Mouse (Mus musculus): ENCODE results near the gene Fau. TPM values are rescaled to one million over a fixed set of nuclear protein-coding genes. Genes with fewer than 3 reads are reported as not detected.
"Not testable (repeated sequence)": the region's sequence is repeated elsewhere in the genome, so short reads cannot be mapped to it uniquely, and the experiment has no call there.

The Fau gene
- polyA plus RNA-seq, 1 experiment: 1,267 TPM

DNA sequence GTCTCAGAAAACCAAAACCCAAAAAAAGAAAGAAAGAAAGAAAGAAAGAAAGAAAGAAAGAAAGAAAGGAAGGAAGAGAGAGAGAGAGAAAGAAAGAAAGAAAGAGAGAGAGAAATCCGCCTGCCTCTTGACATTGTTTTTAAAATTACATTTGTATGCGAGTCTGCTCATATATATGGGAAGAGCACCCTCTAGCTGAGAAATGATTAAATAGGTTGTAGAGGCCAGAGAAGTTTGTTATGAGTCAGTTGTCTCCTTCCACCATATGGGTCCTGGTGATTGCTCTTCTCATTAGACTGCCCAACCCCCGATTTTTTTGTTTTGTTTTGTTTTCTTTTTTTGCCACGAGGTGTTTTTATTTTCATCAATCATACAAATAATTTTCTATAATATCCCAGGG, 13.5 kb upstream of the Fau start:
- not testable (repeated sequence) for DNase-seq (ENCODE audit: low read depth, low spot score)

DNA sequence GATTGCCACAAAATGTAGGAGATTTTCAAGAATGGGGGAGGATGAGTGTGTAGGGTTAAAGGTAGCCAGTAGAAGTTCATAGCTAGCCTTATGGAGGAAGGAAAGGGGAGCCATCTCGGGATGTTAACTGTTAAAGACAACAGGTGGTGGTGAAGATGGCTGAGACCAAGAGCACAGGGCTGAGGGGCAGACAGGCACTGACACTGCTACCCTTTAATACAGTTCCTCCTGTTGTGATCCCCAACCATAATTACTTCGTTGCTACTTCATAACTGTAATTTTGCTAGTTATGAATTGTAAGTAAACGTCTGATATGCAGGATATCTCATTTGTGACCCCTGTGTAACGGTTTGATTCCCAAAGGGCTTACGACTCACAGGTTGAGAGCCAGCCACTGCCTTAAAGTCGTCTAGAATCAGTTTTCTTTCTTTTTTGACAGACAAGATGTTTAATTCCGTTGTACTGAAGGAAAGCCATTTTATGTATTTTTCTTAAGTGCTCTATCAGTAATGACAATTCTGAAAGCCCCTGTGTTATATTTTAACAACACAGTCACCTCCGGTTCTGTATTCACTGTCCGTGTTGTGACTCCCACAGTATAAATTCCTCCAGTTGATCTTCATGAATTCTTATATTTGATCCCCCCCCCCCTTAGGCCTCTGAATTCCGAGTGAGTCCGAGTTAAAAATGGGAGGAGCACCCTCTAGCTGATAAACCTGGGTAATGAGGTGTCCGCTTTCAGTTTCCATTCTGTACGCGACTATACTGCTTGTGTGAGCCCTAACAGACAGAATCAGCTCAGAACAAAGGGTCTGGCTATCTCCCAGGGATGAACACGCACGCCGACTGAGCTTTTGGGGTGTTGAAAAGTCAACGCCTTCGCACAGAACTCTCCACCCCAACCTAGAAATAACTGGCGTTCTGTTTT, 12.0 kb upstream of the Fau start:
- WGBS: 9% methylated on average over 20 of the region's 20 CpGs
- DNase-seq (ENCODE audit: low read depth, low spot score): no peak

More for the DNA sequence above, 13.5 kb upstream of the Fau start:
- 23% methylated on average over 4 of the region's 4 CpGs for WGBS

DNA sequence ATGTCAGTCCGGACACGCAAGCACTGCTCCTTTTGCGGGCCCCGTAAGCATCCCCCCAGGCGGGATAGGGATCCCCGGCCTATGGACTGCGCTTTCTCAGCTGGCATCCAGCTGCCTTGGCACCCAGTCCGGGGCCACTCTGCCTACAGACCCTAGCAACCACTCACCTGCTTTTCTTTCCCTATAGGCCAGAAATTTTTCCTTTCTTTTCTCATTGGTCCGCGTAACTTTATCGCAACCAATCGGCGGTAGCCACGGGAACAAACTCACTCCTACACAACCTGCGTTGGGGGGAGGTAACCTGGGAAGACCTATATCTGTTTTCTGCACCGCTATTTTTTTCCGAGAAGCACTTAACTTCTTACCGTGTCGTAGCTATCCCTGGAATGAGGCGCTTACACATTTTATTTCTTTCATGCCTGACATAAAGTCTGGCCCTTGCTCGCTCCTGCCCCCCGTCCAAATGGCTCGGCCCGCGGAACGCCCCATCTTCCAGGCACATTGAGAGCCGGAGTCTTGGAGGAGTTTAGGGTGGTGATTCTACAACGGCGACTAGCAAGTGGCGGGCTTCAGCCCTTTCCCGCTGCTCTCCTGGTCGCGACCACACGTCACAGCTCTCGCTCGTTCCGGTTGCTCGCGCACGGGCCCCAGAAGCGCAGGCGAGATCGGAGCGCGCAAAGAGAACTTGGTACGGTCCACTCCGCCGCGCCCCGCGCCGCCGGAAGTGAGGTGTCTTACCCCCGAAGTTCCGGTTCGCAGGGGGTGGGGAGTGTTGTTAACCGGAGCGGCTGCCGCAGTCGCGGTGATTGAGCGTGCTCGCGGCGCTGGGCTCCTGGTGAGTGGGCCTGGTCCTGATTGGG, 11.1 kb upstream of the Fau start, which contains the start of gene Syvn1:
Syvn1 (plus strand) TSS at position 283 of the 860 bp plus-strand sequence.
- peak; percentile 91 for DNase-seq (ENCODE audit: low read depth, low spot score)
- under 1% methylated on average over 65 of the region's 65 CpGs for WGBS

DNA sequence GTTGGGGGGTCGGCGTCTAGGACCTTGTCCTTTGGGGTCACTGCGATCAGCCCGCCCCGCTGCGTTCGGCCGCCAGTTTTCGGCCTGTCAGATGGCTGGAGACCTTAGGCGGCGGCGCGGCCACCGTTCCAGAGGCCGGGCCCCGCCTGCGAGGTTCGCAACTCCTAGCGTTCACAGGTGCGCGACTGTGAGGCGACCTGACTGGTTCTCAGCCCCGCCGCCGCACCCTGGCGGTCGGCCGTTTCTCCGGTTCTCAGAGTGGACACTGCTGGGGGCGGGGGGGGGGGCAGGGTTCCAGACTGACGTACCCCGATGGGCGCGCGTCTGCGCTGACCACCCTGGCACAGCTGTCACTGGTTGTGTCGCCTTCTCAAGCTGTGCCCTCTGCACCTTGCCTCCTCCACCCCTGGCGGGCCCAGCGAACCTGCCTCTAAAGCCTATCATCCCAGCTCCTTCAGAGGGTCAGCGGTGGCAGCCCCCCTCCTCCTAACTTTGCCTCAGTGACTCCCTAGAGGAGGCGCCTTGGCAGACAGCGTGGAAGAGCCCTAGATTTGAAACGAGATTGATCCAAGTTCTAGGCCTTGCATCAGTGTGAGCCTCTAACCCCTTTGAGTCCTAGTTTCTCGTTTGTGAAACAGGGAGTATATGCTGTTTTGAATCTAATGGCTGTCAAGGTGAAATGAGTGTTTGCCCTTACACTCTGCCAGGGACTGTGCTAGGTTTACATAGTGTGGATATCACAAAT, 10.3 kb upstream of the Fau start:
- WGBS: under 1% methylated on average over 44 of the region's 44 CpGs
- no peak for DNase-seq (ENCODE audit: low read depth, low spot score)

DNA sequence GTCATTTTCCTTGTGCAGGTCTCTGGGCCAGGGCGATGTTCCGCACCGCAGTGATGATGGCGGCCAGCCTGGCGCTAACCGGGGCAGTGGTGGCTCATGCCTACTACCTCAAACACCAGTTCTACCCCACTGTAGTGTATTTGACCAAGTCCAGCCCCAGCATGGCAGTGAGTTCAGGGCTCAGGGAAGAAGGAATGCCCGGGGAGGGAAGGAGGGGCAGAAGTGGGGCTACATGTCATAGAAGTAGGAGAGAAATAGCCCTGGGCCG, 9.8 kb upstream of the Fau start:
- 70% methylated on average over 8 of the region's 8 CpGs for WGBS
- no peak for DNase-seq (ENCODE audit: low read depth, low spot score)

DNA sequence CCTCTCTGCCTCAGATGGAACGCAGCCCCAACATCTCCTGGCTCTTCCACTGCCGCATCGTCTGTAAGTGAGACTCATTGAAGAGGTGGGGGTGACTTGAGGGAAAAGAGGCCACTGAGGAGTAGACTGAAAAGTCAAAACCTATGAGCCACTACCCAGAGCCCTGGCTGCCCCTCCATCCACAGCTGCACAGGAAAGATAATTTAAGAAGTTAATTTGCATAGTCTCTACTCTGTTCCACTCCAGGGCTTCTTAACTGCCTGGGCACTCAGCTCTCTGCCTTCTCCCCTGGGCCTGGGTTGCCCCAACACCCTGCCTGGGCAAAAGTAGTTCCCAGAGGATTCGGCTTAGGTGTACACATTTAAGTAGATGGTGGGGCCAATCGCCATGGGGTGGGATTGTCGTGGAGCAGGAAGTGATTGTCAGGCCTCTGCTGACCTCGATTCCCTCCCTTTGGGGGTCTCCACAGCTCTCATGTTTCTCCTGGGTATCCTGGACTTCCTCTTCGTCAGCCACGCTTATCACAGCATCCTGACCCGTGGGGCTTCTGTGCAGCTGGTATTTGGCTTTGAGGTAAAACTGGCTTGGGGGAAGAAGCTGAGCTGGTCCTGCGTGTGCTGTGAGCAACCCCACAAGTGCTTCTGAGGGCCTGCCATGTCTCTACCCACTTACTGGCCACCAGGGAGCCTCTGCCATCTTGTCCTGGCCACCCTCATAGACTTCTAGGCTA, 8.8 kb upstream of the Fau start:
- no peak for DNase-seq (ENCODE audit: low read depth, low spot score)
- WGBS: 86% methylated on average over 11 of the region's 11 CpGs

DNA sequence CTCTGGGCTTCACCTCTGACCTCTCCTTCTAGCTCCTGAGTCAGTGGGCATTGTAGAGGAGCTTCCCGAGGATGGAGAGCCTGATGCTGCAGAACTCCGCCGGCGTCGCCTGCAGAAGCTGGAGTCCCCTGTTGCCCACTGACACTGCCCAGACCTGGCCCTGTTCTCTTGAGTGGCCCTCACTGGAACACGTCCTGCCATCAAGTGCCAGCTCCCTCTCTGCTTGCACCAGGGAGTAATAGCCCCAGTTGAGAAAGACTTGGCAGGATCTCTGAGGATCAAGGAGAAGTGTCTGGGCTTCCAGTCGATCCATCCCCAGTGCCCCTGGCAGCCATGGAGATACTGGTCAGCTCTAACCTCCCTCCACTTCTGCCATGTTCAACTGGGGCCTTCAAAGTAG, 5.1 kb upstream of the Fau start:
- no peak for DNase-seq (ENCODE audit: low read depth, low spot score)
- WGBS: 79% methylated on average over 7 of the region's 7 CpGs

DNA sequence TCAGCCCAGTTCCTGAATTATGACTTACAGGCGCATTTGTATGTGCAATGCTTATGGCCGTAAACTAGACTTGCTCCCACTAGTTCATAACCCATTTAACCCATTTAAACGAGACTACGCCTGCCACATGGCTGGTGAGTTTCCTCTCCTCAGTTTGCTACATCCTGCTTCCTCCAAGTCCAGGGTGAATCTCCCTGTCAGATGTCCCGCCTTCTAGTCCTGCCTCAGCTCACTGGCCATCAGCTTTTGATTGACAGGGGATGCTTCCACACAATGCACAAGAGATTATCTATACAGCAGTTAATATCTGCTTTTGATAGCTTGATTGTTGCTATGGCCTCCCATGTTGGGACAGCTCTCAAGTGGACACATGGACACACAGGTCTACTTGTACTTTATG, 3.3 kb upstream of the Fau start:
- no peak for DNase-seq (ENCODE audit: low read depth, low spot score)
- 54% methylated on average over 5 of the region's 5 CpGs for WGBS

DNA sequence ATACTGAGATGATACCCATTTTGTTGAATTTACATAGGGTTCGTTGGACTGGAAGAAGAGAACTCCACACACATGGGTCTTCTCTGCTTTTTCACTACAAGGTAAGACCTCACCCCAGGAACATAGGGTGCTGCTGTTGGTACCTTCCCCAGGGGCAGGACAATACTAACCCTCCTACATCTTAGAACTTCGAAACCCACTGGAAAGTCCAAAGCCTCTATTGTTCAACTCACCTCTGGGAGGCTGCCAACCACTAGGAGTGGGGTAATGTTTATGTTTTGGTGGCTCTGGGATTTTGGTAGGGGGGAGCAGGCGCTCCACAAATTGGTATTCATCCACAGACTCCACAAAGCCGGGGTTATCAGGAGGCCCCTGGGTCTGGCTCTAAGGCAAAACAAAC, 948 bp upstream of the Fau start:
- no peak for DNase-seq (ENCODE audit: low read depth, low spot score)
- 30% methylated on average over 4 of the region's 4 CpGs for WGBS

DNA sequence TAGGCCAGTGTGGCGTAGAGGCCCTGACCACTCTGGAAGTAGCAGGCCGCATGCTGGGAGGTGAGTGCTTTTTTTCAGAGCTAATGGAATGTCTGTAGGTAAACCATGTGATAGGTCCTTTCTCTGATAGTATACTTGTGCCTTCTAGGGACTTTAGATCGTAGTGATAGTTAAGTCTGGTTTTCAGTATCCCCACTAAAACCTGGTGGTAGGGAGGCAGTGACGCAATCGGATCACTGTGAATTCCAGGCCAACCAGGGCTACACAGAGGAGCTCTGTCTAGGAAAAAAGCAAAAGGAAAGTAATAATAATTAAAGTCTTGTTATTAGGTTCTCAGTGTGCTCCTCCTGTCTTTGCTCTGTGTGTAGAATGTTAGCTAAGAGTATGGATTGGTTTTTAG, 869 bp downstream of the Fau start:
- 13% methylated on average over 5 of the region's 5 CpGs for WGBS
- DNase-seq (ENCODE audit: low read depth, low spot score): no peak

DNA sequence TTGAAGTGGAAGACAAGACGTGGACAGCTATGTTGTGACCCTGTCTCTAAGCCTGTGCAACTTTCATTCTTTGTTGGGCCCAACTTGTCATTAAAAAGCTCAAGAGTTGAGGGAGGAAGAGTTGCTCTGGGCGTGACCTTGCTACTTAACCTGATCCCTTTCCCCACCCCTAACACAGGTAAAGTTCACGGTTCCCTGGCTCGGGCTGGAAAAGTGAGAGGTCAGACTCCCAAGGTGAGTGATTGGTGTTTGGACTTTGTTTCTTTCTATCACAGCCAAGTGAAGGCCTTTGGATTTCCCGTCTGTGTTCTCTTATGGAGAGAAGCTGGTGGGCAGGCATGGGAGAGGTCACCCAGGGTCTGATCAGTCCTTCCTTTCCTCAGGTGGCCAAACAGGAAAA, 1.3 kb downstream of the Fau start:
- DNase-seq (ENCODE audit: low read depth, low spot score): no peak
- 44% methylated on average over 5 of the region's 5 CpGs for WGBS

DNA sequence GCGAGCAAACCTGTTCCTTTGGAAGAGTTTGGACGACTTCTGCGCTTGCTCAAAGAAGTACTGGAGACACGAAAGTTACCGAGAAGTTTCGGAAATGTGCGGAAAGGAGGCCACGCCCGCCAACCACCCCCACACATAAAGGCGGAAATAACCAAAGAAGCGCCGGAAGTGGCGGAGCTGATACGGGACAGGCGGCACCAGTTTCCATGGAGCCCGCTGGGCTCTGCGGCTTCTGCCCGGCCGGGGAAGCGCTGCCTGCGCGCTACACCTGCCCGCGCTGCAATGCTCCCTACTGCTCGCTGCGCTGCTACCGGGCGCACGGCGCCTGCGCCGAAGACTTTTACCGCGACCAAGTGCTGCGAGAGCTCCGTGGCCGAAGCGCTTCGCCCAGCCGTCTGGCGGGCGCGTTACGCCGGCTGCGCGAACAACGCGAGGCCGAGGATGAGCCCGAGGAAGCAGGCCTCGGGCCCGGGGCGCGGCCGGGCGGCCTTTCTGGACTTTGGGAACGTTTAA, 3.4 kb downstream of the Fau start, which contains the start of gene Znhit2:
Znhit2 (plus strand) TSS at position 172 of the 513 bp plus-strand sequence.
- under 1% methylated on average over 58 of the region's 58 CpGs for WGBS
- DNase-seq (ENCODE audit: low read depth, low spot score): peak; percentile 82

DNA sequence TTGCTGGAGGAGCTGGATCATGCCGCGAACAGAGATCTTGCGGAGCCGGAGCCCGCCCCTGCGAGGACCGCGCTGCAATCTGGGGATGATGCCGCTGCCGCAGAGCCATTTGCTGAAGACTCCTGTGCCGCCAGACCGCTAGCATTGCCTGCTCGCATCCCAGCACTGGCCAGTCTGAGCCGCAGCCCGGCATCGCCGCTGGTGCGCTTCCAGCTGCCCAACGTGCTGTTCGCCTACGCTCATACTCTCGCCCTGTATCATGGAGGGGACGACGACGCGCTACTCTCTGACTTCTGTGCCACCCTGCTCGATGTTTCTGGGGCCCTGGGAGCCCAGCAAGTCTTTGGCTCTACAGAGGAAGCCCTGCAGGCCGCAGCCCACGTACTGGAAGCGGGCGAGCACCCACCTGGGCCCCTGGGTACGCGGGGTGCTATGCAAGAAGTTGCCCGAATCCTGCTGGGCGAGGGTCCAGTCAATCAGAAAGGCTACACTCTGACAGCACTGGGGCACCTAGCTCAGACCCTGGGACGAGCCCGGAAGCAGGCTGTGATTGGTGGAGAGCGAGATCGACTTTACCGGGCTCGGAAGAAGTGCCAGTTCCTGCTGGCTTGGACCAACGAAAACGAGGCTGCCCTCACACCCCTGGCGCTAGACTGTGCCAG, 4.1 kb downstream of the Fau start:
- DNase-seq (ENCODE audit: low read depth, low spot score): peak; percentile 47

DNA sequence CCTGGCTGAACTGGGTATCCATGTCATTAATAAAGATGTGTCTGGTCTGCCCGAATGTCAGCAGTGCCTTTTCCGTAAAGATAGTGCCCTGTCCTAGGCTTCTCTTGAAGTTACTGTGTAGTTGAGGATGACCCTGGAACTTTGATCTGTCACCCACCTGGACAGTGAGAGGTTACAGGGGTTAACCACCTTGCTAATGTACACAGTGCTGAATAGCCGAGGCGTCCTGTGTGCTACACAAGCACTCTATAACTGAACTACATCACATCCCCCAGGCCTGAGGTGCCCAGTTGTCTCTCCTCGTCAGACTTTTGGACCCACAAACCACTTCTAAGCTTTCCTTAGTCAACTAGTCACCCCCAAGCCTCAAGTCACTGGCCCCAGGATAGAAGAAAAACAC, 4.8 kb downstream of the Fau start:
- WGBS: 23% methylated on average over 5 of the region's 5 CpGs

More for the DNA sequence above, 4.1 kb downstream of the Fau start:
- WGBS: under 1% methylated on average over 44 of the region's 44 CpGs

DNA sequence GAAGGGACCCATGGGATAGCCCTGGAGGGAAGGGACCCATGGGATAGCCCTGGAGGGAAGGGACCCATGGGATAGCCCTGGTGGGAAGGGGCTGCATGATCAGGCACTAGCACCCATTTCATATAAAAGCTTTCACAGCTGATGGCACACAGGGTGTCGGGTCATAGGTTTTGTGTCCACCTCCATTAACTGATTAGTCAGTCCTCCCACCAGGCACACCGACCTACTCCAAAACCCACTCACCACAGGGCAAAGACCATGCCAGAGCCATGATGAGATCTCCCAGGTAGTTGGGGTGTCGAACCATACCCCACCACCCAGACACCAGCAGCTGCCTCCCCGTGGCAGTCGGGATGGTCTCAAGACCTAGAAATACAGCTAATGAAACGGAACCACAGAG, 5.4 kb downstream of the Fau start:
- WGBS: 94% methylated on average over 6 of the region's 6 CpGs

More for the DNA sequence above, 4.8 kb downstream of the Fau start:
- DNase-seq (ENCODE audit: low read depth, low spot score): no peak

DNA sequence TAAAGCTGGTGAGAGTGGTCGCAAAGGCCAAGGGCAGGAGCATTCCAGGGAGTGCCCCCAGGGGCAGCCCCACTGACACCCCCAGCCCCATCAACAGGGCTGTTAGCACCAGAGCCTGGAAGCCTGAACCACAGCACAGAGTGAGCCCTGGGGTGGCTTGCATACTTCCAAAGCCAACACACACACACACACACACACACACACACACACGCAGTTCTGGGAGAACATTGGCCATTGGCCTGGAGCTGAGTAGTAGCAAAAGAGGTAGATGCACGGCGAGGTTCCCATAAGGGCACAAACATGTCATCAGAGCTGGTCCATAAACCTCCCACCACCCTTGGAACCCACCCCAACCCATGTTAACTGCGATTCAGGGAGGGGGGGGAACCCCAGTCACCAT, 8.9 kb downstream of the Fau start:
- 24% methylated on average over 5 of the region's 5 CpGs for WGBS
- DNase-seq (ENCODE audit: low read depth, low spot score): no peak

More for the DNA sequence above, 5.4 kb downstream of the Fau start:
- no peak for DNase-seq (ENCODE audit: low read depth, low spot score)

DNA sequence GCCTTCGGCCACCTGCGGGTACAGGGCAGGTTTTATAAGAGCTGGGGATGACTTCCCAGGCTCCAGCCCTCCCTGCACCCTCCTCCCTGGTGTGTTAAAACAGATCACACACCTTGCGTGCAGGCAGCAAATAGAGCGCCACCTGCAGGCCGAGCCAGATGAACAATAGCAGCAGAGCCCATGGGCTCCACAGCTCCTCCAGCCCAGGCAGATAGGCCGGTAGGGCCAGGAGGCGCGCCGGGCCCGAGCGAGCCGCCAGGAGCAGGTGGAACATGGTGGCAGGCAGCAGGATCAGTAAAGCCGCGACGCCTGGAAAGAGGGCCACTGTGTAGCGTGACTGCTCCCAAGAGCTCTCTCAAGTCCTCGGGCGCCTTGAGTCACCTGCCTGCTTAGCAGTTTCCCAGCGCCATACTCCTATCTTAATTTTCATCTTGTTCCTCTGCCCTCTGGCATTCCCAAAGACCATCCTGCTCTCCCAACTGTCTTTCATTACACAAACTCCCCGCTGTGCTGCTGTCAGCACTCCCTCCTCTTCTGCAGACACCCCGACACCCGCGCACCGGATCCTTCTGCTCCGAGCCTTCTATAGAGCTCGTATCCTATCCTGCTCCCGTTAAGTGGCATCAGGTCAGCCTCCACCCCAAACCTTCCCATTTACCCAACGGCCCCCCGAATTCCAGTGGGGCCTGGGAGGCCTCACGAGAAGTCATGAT, 9.5 kb downstream of the Fau start:
- WGBS: under 1% methylated on average over 30 of the region's 30 CpGs
- DNase-seq (ENCODE audit: low read depth, low spot score): peak; percentile 62

All from large intestine, adult 2 months (tissue).